Mouse (Mus musculus) monocyte, adult 2 months (primary cell): ENCODE data around the gene Gm37240.
"Not testable (repeated sequence)": the region's sequence is repeated elsewhere in the genome, so short reads cannot be mapped to it uniquely, and the experiment has no call there.

Experiments
- DNase-seq, 2 experiments: peaks; one replicate each; pipeline ENCODE4 v3.0.0; 2022; ENCODE audit warnings: low spot score in 2 of 2, low read depth in 1 of 2

Gene Gm37240

DNA sequence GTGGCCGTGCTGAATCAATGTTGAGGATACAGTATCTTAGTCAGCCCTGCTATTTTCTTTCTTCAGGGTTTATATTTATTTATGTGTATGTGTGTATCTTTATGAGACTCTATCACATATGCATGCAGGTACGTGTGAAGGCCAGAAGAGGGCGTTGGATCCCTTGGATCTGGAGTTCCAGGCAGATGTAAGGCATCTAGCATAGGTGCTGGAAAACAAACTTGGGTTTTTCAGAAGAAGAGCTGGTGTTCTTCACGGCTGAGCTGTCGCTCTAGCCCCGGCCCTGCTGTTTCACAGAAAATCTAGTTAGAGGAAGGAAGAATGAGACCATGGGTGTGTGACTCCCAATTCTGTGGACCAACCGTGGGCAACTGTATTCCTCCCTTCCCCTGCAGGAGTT lies 1229.3 kb downstream of the Gm37240 start:
- DNase-seq, result no peak

DNA sequence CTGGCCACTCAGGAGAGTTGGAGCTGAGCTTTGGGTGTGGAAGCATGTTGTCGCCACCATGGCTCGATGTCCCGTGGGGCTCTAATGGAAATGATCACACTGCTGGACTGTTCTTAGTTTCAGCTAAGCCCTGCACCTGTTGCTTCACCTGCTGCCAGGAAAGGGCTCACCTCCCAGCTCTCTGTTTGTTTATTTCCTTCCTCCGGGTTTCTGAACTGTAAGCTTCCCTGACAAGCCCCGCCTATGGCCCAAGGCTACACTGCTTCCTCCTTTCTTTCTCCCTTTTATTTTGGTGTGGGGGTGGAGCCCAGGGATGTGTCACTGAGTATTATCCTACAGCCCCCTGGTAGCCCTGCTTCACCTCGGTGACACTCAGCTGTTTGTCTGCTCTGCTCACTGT lies 1230.1 kb downstream of the Gm37240 start:
- DNase-seq, result no peak

DNA sequence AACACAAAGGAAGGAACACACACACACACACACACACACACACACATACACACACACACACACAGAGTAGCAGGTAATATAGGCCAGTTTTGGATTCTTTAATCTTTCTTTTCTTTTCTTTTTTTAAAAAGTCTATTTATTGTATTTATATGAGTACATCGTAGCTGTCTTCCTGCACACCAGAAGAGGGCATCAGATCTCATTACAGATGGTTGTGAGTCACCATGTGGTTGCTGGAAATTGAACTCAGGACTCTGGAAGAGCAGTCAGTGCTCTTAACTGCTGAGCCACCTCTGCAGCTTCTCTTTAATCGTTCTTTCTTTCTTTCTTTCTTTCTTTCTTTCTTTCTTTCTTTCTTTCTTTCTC lies 1231.5 kb downstream of the Gm37240 start:
- DNase-seq, result not testable (repeated sequence)

DNA sequence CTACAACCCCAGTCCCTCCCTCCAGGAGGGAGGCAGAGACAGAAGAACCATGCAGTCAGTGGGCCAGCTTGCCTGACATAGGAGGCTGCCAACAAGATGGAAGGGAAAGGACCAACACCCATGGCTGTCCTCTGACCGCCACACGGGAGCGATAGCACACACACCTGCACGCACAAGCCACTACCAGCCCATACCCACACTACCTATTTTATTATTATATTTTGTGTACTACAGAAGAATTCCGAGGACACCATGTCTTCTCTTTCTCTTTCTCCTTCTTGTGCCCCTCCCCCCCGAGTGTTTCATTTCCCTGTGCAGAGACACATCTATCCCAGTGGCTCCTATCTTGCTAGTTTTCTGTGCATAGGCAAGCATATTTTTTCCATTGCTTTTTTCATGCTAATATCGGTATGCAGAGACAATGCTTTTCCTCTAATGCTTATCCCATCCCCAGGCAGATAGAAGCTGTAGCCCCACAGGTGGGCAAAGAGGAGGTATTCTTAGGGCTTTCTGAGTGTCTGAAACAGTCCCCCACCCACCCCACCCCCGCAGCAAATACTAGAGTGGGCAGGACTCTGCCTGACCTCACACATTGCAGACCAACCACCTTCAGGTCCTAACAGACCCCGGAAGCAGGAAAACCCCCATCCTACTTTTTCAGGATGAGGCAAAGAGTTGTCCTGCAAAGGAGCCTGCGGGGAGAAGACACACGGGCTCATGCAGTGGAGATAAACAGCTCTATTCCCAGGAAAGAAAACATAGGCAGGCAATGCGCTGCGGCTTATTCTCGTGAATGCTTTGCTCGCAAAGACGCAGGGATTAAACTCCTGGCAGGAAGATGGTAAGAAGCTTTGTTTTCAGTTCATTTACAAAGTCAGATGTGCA lies 1232.2 kb downstream of the Gm37240 start:
- no peak for DNase-seq

DNA sequence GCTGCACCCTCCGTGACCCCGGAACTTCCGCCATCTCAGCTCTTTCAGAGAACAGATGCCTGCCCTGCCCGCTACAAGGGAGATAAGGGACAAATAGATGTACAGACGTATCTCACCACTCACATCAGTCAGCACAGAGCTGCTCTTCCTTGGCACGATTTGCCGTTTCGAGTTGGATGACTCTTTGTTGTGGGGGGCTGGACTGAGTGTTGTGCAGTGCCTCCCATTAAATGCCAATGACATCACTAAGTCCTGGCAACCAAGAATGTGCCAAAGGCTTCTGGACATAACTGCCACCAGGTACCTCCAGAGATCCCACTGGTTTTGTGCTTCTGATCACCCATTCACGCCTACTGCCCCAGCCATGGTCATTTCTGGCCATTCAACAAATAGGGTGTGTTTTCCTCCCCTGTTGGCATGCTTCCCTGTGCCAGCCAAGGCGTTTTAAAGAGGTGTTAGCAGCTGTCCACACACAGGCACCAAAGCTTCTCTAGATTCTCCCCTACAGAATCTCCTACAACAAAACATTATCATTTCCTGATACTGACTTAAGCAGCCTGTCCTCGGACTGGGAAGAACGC lies 1233.0 kb downstream of the Gm37240 start:
- no peak for DNase-seq

DNA sequence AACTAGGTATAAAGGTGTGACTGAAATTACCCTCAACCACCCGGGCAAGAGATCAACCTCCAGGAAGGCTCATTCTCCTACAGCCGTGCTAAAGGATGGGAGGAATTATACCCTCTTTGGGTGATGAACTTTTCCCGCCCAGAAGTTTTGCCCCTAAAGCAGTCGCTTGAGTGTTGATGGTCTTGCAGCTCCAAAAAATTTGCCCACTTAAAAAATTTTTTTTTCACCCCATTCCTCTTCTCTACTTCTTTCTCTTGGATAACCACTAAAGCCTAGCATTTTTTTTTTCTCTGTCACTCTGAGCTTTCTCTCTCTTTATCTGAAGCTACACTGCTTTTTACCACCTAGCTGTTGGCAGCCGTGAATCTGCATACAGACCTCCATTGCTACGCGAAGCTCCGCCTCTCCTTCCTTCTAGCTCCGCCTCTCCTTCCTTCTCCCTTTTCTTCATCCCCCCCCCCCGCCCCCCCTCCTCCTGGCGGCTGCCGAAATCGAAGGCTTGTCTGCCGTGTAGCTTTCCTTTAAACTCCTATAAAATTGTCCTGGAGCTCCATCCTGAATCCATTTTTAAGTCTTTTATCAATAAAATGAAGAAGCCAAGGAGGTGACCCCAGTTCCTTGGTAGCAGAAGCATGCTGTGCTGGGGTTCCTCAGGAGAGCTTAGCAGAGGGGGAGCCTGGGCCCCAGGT lies 1233.6 kb downstream of the Gm37240 start:
- DNase-seq, result no peak

DNA sequence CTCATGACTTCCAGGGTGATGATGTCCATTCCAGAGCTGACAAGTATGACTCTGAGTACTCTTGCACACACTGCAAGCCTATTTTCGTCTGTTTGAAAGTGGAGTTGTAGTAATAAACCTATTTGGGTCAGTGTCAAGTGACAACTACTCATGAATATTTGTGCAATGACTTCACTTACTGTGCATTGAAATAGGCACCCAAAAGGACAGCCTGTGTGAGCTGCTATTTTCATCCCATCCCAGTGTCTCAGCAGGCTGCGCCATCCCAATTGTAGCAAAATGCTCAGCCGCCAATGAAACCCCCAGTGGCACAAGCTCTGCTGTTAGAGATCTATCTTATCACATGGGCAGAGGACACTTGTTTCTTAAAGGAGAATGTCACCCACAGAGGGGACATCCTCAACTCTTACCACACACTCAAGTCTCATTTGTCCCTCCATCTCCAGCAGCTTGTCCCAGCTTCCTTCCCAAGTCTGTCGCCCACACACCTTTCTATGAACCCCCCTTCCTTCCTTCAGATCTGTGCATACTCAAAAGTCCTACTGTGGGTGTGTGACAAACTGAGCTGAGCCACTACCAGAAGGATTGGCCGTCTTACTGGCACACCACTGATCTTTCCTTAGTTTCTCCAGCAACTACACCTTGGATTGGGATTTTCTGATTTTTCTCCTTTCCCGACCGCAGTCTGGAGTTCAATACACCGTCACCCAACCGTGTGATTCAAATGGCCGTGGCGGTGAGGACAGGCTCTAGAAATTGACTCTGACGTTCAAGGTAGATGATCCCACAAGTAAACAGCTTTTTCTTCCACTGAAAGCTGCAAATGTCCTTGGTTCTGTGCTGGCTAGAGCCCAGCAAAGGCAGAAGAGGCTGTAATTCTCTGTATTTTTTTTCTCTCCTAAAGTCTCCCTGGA lies 1234.4 kb downstream of the Gm37240 start:
- no peak for DNase-seq

DNA sequence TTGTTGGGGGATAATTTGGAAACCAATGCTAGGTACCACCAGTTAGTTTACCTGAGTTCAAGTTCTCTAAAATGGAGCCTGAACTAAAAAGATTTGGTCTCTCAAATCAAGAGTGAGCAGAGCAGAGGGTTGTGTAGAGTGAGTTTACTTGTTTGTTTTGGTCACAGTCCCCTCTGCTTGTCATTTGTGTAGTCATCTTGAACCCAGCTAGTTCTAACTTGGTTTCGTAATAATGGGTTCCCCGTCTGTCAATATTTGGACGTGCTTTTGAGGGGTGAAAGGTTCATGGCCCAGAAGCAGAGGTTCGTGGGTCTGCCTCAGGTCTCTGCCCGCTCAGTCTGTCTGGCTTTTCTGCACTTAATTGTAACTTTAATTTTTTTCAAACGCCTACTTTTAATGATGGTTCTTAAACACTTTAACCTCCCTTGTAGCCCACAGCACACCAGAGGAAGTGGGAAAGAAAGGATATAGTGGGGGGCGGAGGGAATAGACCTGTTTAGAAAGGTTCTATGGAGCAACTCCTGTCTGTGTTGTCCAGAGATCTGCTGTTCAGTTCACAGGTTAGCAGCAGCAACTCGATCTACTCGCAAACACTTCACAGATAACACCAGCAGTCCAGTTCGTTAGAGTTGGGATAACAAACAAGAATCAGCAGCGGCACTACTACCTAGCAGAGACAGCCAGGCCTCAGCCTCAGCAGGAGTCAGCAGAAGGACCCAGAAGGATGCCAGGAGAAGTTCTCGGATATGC lies 1237.6 kb downstream of the Gm37240 start:
- no peak for DNase-seq

DNA sequence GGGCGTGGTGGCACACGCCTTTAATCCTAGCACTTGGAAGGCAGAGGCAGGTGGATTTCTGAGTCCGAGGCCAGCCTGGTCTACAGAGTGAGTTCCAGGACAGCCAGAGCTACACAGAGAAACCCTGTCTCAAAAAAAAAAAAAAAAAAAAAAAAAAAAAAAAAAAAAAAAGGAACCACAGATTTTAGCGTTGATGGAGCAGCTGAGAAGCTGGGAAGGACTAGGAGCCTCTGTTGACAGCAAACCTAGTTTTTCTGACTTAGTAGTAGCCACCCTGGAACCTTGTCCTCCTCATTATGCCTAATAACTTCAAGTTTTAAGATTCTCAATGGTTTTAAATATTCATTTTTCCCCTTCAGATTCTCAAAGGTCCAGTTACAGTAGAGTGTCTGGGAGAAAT lies 1239.2 kb downstream of the Gm37240 start:
- DNase-seq, result not testable (repeated sequence)

DNA sequence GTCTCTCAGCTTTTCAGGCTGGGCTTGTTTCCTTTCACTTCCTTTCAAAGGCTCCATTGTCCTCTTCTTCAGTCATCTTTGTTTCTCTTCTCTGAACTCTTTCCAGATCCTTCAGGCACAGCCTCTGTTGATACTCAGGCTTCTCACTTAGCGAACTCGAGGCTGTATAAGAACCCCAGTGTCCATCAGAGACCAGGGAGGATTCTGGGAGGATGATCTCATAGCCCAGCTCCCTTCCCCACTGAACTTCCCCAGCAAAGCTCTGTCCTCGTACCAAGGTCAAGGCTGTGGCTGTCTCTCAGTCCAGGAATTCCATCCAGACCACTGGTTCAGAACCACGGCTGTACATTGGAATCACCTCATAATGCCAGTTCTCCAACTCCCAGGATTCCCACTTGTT lies 1239.7 kb downstream of the Gm37240 start:
- no peak for DNase-seq

DNA sequence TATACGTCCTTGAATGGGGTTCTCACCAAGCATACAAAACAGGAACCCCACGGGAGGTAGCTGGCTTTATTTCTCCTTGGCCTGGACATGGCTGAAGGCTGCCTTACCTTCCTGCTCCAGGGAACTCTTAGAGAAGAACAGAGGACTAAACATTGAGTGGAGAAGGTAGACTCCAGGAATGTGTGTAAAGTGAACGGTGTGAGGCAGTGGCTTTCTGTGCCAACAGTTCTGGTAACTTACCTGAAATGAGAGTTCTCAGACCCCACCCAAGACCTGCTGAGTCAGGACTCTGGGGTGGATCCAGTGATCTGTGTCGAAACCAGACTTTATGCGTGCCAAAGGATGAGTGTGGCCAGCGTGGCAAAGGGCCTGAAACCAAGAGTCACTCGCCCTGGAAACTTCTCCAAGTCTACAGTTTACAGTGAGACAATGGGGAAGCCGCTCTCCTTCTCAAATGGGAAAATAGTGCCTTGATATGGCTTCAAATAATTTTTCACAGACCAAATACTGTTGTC lies 1240.9 kb downstream of the Gm37240 start:
- DNase-seq, result no peak

DNA sequence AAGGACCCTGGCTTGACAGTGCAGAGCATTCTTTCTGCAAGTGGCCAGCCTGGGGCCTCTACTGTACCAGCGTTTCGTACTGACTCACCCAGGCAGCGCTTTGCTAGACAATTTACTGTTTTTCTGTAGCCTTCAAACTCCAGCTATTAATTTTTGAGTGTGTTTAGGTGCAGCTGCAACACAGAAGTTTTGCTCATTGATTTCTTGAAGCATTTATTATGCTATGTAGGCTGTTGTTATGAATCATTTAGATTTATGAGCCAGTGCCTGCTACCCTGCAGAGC lies 1241.4 kb downstream of the Gm37240 start:
- DNase-seq, result no peak

DNA sequence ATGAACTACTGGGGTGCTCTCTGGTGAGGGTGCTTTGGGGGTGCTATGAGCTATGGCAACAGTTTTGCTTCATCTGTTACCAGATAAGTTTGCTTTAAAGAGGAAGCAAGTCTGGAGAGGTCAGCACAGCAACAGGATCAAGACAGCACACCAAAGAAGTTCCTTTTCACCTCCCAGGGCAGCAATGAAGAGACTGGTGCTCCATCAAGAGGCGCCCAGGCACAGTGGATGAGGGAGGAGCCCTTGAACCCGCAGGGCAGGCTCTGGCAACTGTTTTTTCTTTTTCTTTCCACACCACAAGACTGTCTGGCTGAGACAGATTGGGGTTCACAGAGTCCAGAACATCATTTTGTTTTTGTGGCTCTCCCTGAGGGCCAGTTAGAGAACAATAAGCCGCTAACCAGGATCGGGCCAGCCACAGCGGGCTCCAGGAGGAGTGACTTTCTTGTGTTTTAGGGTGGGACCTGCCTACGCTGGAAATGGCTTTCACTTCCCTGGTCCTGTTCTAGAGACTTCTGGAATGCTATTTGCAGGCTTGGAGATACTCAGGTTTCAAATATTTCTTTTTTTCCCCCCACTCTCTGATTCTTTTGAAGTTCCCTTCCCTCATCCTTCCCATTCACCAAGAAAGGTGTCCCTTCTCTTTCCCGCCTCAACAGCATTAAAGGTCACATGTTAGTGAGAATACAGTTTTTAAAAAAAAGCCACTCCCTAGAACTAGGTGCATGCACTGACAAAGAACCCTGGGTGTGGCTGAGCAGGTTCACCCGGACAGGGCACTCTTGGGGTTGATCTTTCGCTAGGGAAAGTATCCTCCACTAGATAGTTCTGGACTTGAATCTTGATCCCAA lies 1241.9 kb downstream of the Gm37240 start:
- DNase-seq, result no peak

DNA sequence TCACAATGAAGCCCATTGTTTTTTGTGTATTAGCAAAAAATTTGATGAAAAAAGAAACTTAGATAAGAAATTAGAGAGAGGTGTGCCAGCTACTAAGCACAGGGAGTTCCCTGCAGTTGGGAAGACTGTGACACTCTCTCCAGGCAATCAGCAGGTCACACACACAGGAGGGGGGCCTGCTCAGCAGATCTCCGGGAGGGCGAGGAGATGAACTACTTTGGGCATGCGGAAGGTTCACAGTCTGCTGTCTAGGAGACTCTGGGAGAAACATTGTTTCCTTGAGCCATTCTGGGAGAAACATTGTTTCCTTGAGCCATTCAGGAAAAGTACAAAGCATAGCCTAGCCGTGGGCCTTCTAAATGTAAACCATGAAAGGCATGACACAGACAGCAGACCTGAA lies 1244.4 kb downstream of the Gm37240 start:
- no peak for DNase-seq

DNA sequence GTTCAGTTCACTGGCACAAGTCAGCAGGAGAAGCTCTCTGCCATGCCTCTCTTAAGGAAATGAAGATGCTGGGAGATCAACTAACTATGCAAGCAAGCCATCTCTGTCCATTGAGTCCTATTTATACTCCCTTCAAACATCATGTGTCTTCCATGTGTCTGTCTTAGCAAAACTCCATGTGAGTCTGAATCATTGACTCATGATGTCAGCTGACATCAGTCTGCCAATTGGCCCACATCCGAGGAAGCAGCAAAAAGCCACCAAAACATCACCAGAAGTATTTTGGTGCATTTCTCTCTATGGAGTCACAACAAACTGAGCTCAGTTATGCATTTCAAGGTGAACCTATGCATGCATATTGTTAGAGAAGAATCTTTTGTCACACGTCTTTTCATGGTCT lies 1245.9 kb downstream of the Gm37240 start:
- no peak for DNase-seq

DNA sequence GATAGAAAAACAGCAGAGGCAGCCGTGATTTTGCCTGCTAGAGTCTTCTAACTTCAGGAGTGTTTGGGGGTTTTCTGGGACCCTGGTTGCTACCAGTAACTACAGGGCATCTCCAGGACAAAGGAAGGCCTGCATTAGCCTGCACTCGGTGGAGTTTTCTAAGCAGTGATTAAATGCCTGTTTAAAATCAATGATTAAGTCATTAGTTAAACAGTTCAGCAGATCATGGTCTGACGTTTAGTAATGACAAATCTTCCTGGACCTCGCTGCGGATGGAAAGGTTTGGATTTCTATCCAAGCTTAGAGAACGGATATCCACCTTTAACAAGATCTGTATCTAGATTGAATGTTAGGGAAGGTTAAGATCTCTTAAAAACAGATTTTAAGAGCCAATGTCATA lies 1246.8 kb downstream of the Gm37240 start:
- DNase-seq, result no peak

DNA sequence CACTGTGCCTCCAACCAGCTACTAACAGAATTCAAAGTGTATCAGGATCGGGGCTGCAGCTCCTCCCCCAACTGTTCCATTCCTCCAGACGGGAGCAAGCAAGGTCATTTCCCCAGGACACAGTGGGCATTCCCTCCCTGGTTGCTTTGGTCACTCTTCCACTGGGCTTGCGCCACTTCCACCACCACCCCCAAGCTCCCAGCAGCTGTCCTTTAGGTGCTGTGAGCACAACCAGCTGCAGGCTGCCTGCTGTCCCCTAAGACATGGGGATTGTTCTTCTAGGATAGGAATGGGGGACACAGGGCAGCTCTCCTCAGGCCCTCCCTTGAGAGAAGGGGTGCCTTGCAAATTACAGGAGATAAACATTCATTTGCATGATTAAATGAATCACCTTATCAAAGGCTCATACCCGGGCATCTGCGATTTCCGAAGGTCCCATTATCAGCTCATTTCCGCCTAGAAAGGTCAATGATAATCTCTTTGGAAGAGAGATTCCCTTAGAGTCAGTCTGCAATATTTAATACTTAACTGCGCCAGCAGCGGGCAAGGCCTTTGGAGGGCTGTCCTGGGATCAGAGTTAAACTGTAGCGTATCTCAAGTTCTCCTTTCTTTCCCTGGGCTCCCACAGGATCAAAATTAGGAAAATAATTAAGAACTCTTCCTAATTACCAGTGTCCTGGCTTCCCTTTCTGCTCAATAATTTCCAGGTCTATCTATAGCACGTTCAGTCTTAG lies 1247.4 kb downstream of the Gm37240 start:
- no peak for DNase-seq

DNA sequence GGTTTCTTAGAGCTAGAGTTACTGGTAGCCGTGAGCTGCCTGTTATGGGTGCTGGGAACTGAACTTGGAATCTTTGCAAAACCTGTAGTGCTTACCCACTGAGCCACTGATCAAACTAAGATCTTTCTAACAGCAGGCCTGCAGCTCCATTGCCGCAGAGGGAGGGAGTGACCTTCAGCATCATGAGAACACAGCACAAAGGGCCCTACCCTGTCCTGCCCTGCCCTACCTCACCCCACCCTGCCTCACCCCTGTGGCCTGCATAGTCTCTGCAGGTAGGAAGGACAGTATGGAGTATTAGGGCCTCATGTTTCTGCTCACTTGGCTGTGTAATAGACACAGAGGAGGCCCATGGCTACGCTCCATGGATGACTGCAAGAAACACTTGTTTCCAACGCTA lies 1248.5 kb downstream of the Gm37240 start:
- no peak for DNase-seq
